In the genomic region with DNA sequence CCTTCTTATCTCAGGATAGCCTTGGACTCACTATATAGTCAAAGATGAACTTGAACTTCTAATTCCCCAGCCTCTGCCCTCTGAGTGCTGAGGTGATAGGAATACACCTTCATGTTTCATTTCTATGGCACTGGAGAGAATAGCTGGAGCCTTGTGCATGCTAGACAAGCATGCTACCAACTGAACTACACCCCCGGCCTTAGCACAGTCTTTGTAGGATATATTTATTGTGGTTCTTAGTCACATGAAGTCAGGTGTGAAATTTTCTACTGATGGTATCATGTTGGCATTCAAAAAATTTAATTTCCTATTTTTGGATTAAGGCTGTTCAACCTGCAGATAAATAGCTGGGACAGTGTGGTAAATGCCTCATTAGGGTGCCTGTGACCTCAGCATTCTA, we compare ENCODE assay signal across 38 mouse cellular contexts. TPM values are rescaled to one million over a fixed set of nuclear protein-coding genes. Genes with fewer than 3 reads are reported as not detected.
"Had no signal": no experiment of that assay in that cellular context is flagged by ENCODE, and none has a peak within 500 bp of the region (broad histone marks: within the 10 kb centered on the region; RNA-seq: fewer than 3 reads in every experiment).

No protein-coding gene starts in this region.

- H3K9ac ChIP-seq: embryonic facial prominence, embryonic 12.5 days; embryonic facial prominence, embryonic 13.5 days; embryonic facial prominence, embryonic 15.5 days; forebrain, embryonic 12.5 days; forebrain, embryonic 13.5 days; forebrain, embryonic 15.5 days; forebrain, postnatal 0 days had no signal

- DNase-seq: cerebellum, adult 9-10 months; cerebellum, adult 9-11 months; cerebellum, postnatal 10 days; cerebellum, postnatal 14 days; cerebellum, postnatal 25 days; cerebellum, postnatal 36 days; embryo, embryonic 11 days; forebrain, postnatal 0 days; gastrocnemius, adult 2 months; gastrocnemius, postnatal 10 days; gastrocnemius, postnatal 14 days; gastrocnemius, postnatal 25 days; gastrocnemius, postnatal 36 days; heart, adult 11 months; heart, adult 18-20 months; heart, adult 2 months had no signal

- H3K27me3 ChIP-seq: embryonic facial prominence, embryonic 12.5 days; embryonic facial prominence, embryonic 13.5 days; embryonic facial prominence, embryonic 15.5 days; forebrain, embryonic 12.5 days; forebrain, embryonic 13.5 days; forebrain, embryonic 15.5 days had no signal

- ATAC-seq: forebrain, embryonic 13.5 days; forebrain, embryonic 14.5 days; forebrain, embryonic 15.5 days; forebrain, embryonic 16.5 days; forebrain, postnatal 0 days had no signal

- H3K9me3 ChIP-seq: embryonic facial prominence, embryonic 10.5 days; embryonic facial prominence, embryonic 12.5 days; embryonic facial prominence, embryonic 13.5 days; embryonic facial prominence, embryonic 15.5 days; forebrain, embryonic 10.5 days; forebrain, embryonic 12.5 days; forebrain, embryonic 15.5 days had no signal

- H3K27ac ChIP-seq: embryonic facial prominence, embryonic 10.5 days; embryonic facial prominence, embryonic 12.5 days; embryonic facial prominence, embryonic 13.5 days; embryonic facial prominence, embryonic 15.5 days; forebrain, embryonic 10.5 days; forebrain, embryonic 12.5 days; forebrain, embryonic 13.5 days; forebrain, embryonic 15.5 days; gastrocnemius, adult 2 months; heart, adult 2 months had no signal

- H3K4me3 ChIP-seq: embryonic facial prominence, embryonic 10.5 days; embryonic facial prominence, embryonic 12.5 days; embryonic facial prominence, embryonic 13.5 days; embryonic facial prominence, embryonic 15.5 days; erythroblast, embryonic 14.5 days; forebrain, embryonic 10.5 days; forebrain, embryonic 12.5 days; forebrain, embryonic 13.5 days; forebrain, embryonic 15.5 days; gastrocnemius, adult 2 months; heart, adult 2 months had no signal

- H3K4me1 ChIP-seq: embryonic facial prominence, embryonic 10.5 days; embryonic facial prominence, embryonic 12.5 days; embryonic facial prominence, embryonic 13.5 days; embryonic facial prominence, embryonic 15.5 days; forebrain, embryonic 10.5 days; forebrain, embryonic 12.5 days; forebrain, embryonic 13.5 days; forebrain, embryonic 15.5 days had no signal

- H3K4me2 ChIP-seq: embryonic facial prominence, embryonic 12.5 days; embryonic facial prominence, embryonic 13.5 days; embryonic facial prominence, embryonic 15.5 days; forebrain, embryonic 12.5 days; forebrain, embryonic 13.5 days; forebrain, embryonic 15.5 days had no signal

- H3K36me3 ChIP-seq: embryonic facial prominence, embryonic 10.5 days; embryonic facial prominence, embryonic 12.5 days; embryonic facial prominence, embryonic 13.5 days; embryonic facial prominence, embryonic 15.5 days; forebrain, embryonic 10.5 days; forebrain, embryonic 12.5 days; forebrain, embryonic 15.5 days had no signal

RNA-seq across cellular contexts. Expression of a gene that starts 33.0 kb away (rescaled TPM):
- total RNA-seq: common myeloid progenitor, adult 5-6 weeks; forebrain, postnatal 0 days; gastrocnemius, adult 18-20 months; gastrocnemius, adult 2 months; gastrocnemius, adult 8-10 months; gastrocnemius, postnatal 10 days; gastrocnemius, postnatal 14 days; gastrocnemius, postnatal 25 days; gastrocnemius, postnatal 36 days; gastrocnemius, postnatal 4 days; granulocyte monocyte progenitor cell, adult 5-6 weeks; heart, adult 8-10 months had no signal
- polyA plus RNA-seq: cortical plate, adult 2 months; embryonic facial prominence, embryonic 11.5 days; embryonic facial prominence, embryonic 12.5 days; embryonic facial prominence, embryonic 13.5 days; embryonic facial prominence, embryonic 14.5 days; erythroblast, embryonic 14.5 days; forebrain, embryonic 10.5 days; forebrain, embryonic 11.5 days; forebrain, embryonic 12.5 days; forebrain, embryonic 13.5 days; forebrain, embryonic 15.5 days; forebrain, embryonic 16.5 days; frontal cortex, adult 2 months; heart, adult 2 months had no signal
